In genomic region chr1:23915483-23915882, GRCm38 (mm10) we compare ENCODE assay signal across 21 mouse cellular contexts. TPM values are rescaled to one million over a fixed set of nuclear protein-coding genes. Genes with fewer than 3 reads are reported as not detected.
DNase-seq lines count a peak whose midpoint lies in the region; ATAC-seq and TF ChIP-seq lines count a peak whose summit lies in the region.
"Had no signal": no experiment of that assay in that cellular context is flagged by ENCODE, and none has a peak within 500 bp of the region (broad histone marks: within the 10 kb centered on the region; RNA-seq: fewer than 3 reads in every experiment).

No protein-coding gene starts in this region.

- TF ChIP-seq CTCF in liver, embryonic 14.5 days (IDR thresholded peaks at IDR 0.05; ENCODE audit: low read depth), result no peak

- peak overlapping the region; percentile 32 for H3K4me2 ChIP-seq in liver, embryonic 14.5 days (ENCODE audit: low read depth)
- H3K4me2 ChIP-seq in midbrain, embryonic 14.5 days (ENCODE audit: low read length), result no peak overlapping the region
- H3K4me2 ChIP-seq: heart, embryonic 11.5 days; limb, embryonic 13.5 days had no signal

- no peaks in the 10 kb centered on the region for H3K27me3 ChIP-seq in liver, embryonic 14.5 days (ENCODE audit: control insufficient read depth, insufficient read depth, low read length)
- no peaks in the 10 kb centered on the region for H3K27me3 ChIP-seq in midbrain, embryonic 14.5 days (ENCODE audit: control insufficient read depth, insufficient read depth, low read length)
- H3K27me3 ChIP-seq: CH12.LX; limb, embryonic 13.5 days had no signal

- peaks cover 21 to 29% of the 10 kb centered on the region in 2 experiments for H3K4me1 ChIP-seq in liver, embryonic 14.5 days (replicated peaks; ENCODE audit: control insufficient read depth in 2 of 2, insufficient read depth in 2 of 2, low read length in 1 of 2)
- H3K4me1 ChIP-seq in midbrain, embryonic 14.5 days (ENCODE audit: control insufficient read depth, insufficient read depth, low read length), result peaks cover 3% of the 10 kb centered on the region

- H3K27ac ChIP-seq in liver, embryonic 14.5 days, result no peak overlapping the region; the same call in 1 of the 2 replicates
- H3K27ac ChIP-seq in midbrain, embryonic 14.5 days (replicated peaks; ENCODE audit: low read depth, low read length), result no peak overlapping the region
- H3K27ac ChIP-seq: forebrain, embryonic 10.5 days; limb, embryonic 13.5 days had no signal

- no peaks in the 10 kb centered on the region for H3K9me3 ChIP-seq in liver, embryonic 14.5 days (ENCODE audit: control insufficient read depth, low read length)
- no peaks in the 10 kb centered on the region for H3K9me3 ChIP-seq in midbrain, embryonic 14.5 days (ENCODE audit: control insufficient read depth, low read length)
- H3K9me3 ChIP-seq: forebrain, embryonic 10.5 days; limb, embryonic 13.5 days had no signal

- H3K4me3 ChIP-seq in liver, embryonic 14.5 days (ENCODE audit: insufficient read depth in 1 of 2, low read depth in 2 of 2, low read length in 2 of 2), result no peak overlapping the region
- no peak overlapping the region for H3K4me3 ChIP-seq in midbrain, embryonic 14.5 days (replicated peaks; ENCODE audit: low read depth, low read length)
- H3K4me3 ChIP-seq: forebrain, embryonic 10.5 days; limb, embryonic 13.5 days; myocyte had no signal

- peak; percentile 71 for ATAC-seq in common myeloid progenitor, adult 5-6 weeks (replicated peaks; ENCODE audit: low read depth, poor library complexity, severe bottlenecking)
- peak; percentile 62; the same call in 1 of the 2 replicates for ATAC-seq in liver, embryonic 14.5 days (ENCODE audit: insufficient read depth)
- ATAC-seq in monocyte, adult 5-6 weeks (replicated peaks; ENCODE audit: insufficient number of reproducible peaks, low FRiP score, low TSS enrichment, poor library complexity, severe bottlenecking), result peak; percentile 75
- ATAC-seq in midbrain, embryonic 14.5 days (ENCODE audit: low FRiP score, low TSS enrichment), result no peak
- ATAC-seq: hindbrain, embryonic 16.5 days had no signal

- 25% methylated on average over 4 of the region's 4 CpGs for WGBS in liver, embryonic 14.5 days (ENCODE audit: insufficient replicate concordance)
- WGBS in midbrain, embryonic 14.5 days, result 94% methylated on average over 4 of the region's 4 CpGs

- H3K36me3 ChIP-seq in liver, embryonic 14.5 days (replicated peaks; ENCODE audit: control insufficient read depth, insufficient read depth, low read depth), result no peaks in the 10 kb centered on the region
- H3K36me3 ChIP-seq in midbrain, embryonic 14.5 days (ENCODE audit: control insufficient read depth, insufficient read depth, low read length), result no peaks in the 10 kb centered on the region
- H3K36me3 ChIP-seq: limb, embryonic 13.5 days had no signal

- H3K9ac ChIP-seq in liver, embryonic 14.5 days (replicated peaks), result peak overlapping the region; percentile 33; the same call in 1 of the 2 replicates
- no peak overlapping the region for H3K9ac ChIP-seq in midbrain, embryonic 14.5 days (replicated peaks; ENCODE audit: low read length)
- H3K9ac ChIP-seq: limb, embryonic 13.5 days had no signal

- peak; percentile 71 for DNase-seq in CD4-positive, CD25-positive, alpha-beta regulatory T cell, adult 2 months (ENCODE audit: low read depth, low spot score)
- no peak for DNase-seq in liver, embryonic 14.5 days (ENCODE audit: low read depth in 3 of 3, low spot score in 3 of 3)
- DNase-seq in adrenal gland, adult 18-20 months (ENCODE audit: low spot score in 2 of 2), result no peak
- no peak for DNase-seq in cerebellum, adult 9-10 months
- no peak for DNase-seq in midbrain, embryonic 14.5 days
- no peak for DNase-seq in layer of hippocampus, postnatal 25 days (ENCODE audit: extremely low spot score in 1 of 2, low spot score in 1 of 2)
- DNase-seq: adrenal gland, postnatal 25 days; cerebellum, adult 18-20 months; gastrocnemius, postnatal 36 days; kidney, adult 18-20 months; kidney, postnatal 10 days; layer of hippocampus, adult 9-11 months; thymus, adult 18-20 months had no signal

- TF ChIP-seq EP300 in liver, embryonic 14.5 days (IDR thresholded peaks at IDR 0.05; ENCODE audit: low read depth), result peak; percentile 22; the same call in 1 of the 2 replicates

RNA-seq across cellular contexts. Expression of gene Smap1, which starts 6.6 kb away (rescaled TPM):
- 35.0 and 49.6 TPM in 2 replicates for total RNA-seq in common myeloid progenitor, adult 5-6 weeks (2017)
- 17.7 and 29.0 TPM in 2 replicates for polyA plus RNA-seq in liver, embryonic 14.5 days (2012; rRNA removed)
- 27.4 and 30.2 TPM in 2 replicates for polyA plus RNA-seq in liver, embryonic 14.5 days (2014; fragmentation: Nextera tagmentation; extraction: Ambion mirVana)
- total RNA-seq in monocyte, adult 5-6 weeks (2017), result 35.8 to 55.2 TPM (median 38.6 TPM) in 3 replicates
- total RNA-seq in adrenal gland, adult 18-20 months (2021), result 10 to 100 TPM; 55.6 to 60.1 TPM
- 113 and 116 TPM in 2 replicates for polyA plus RNA-seq in midbrain, embryonic 14.5 days (2014; fragmentation: Nextera tagmentation; extraction: Ambion mirVana)
- 100 to 1,000 TPM; 144 to 159 TPM for total RNA-seq in layer of hippocampus, postnatal 25 days (2021)
